Mouse (Mus musculus) kidney, postnatal 4 days (tissue): ENCODE data around the gene Coa7.

ENCODE experiments used
- DNase-seq, 2 experiments: peaks; one replicate each; pipeline ENCODE4 v3.0.0; 2021; ENCODE audit warnings: mixed read lengths in 2 of 2

Coa7 gene

DNA sequence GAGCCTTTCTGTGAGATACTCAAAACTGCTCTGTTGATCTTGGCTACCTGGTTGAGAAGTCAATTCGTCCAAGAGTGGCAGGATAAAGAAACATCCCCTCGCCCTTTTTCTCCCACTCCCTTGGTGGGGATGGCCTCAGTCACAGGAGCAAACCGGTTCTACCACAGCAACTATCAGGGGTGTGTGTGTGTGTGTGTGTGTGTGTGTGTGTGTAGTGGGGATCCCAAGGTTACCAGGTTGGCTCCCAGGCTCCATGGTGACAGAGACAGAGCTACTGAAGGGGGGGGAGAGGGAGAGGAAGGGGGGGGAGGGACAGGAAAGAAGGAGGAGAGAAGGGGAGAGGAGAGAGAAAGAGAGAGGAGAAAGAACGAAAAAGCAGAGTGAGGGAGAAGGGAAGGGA lies 59.2 kb downstream of the Coa7 start:
- peak; percentile 30 to 44 for DNase-seq

DNA sequence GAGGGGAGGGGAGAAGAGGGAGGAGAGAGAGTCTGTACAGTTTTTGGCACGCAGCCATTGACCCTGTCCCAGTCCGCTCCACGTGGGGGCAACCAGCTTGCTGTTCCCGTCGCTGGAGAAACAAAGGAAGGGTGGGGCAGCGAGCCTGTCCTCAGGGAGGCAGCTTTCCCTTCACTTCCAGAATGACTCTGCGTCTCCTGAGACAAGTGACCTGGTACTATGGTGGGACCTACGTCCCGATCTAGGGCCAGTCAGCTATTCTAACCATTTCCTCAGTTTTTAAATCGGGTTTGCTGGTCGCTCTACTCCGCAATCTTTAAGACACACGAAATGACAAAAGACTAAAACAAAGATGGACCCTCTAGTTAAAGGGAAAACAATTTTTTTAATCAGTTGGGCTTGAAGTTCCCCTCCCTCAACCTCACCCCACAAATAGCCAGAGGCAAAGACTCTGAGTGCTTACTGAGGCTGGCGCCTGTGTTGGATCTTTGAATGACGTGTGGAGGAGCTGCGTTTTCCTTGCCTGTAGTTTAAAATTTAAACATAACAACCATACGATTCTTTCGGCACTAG lies 59.8 kb downstream of the Coa7 start:
- DNase-seq: peak; percentile 83 to 88

DNA sequence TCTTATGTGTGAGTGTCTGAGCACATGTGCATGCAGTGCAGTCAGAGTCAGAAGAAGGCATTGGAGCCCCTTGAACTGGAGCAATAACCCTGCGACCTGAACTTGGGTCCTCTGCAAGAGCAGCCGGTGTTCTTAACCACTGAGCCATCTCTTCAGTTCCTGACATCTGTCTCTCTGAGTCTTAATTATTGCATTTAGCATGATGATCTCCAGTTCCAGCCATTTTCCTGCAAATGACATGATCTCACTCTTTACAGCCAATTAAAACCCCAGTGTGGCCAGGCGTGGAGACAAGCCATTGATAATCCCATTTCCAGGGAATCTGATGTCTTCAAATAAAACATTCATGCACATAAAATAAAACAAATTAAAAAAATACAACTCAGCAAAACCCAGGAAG lies 60.8 kb downstream of the Coa7 start:
- no peak for DNase-seq

DNA sequence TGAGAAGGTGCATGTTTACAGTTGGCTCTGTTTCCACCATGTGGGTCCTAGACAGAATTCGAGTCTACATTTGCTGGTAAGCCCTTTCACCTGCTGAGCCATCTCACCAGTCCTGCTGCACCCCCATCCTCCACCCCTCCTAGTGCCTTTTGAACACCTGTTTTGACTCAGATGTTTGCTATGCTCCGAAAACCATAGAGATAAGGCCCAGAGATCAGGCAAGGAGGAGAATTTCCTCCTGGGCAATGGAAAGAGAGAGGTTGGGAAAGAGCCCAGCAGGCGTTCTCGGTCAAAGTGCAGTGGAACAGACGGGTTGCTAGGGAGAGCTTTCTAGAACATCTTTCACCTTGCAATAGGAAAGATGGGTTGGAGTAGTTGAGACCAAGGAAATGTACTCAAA lies 63.2 kb downstream of the Coa7 start:
- no peak for DNase-seq
